Mouse (Mus musculus) MEL (cell line): ENCODE measurements around the gene Xpnpep1. TPM values are rescaled to one million over a fixed set of nuclear protein-coding genes. Genes with fewer than 3 reads are reported as not detected.
A peak's percentile ranks its signal among the peaks of the same experiment; 100 is the strongest.

Experiments
- DNase-seq: peaks from one replicate; pipeline ENCODE4 v3.0.0; 2011; ENCODE audit warnings: low read depth, low spot score
- H3K27ac ChIP-seq: 2 replicates; pipeline ENCODE4 v1.5.1; 2012; ENCODE audit warnings: low read depth, mild to moderate bottlenecking, control low read depth, low read length, moderate library complexity; ENCODE audit not compliant: control insufficient read depth
- H3K27me3 ChIP-seq, 2 experiments: fragments of 150-350 bp in 1 of 2; sonication (generic) in 1 of 2; 2 replicates each; pipeline ENCODE4 v1.6.1; 2012; ENCODE audit warnings: low read length in 2 of 2, mild to moderate bottlenecking in 2 of 2, improper control_type of control experiment in 1 of 2, moderate library complexity in 1 of 2; ENCODE audit not compliant: insufficient read depth in 2 of 2, control insufficient read depth in 1 of 2
- H3K36me3 ChIP-seq, 2 experiments: 2 replicates each; pipeline ENCODE4 v1.6.1; 2012 to 2014; ENCODE audit warnings: low read length in 2 of 2, improper control_type of control experiment in 1 of 2, inconsistent platforms in 1 of 2, mild to moderate bottlenecking in 1 of 2; ENCODE audit not compliant: insufficient read depth in 2 of 2, control insufficient read depth in 1 of 2
- H3K4me1 ChIP-seq, 2 experiments: fragments of 150-350 bp in 1 of 2; sonication (generic) in 1 of 2; 2 replicates each; pipeline ENCODE4 v1.6.1; 2012; ENCODE audit warnings: low read length in 2 of 2, improper control_type of control experiment in 1 of 2, mild to moderate bottlenecking in 1 of 2; ENCODE audit not compliant: insufficient read depth in 2 of 2, control insufficient read depth in 1 of 2
- H3K4me3 ChIP-seq, 2 experiments: fragments of 150-350 bp in 1 of 2; sonication (generic) in 1 of 2; 2 replicates each; pipeline ENCODE4 v1.5.1; 2012; ENCODE audit warnings: low read depth in 2 of 2, low read length in 2 of 2, mild to moderate bottlenecking in 2 of 2, moderate library complexity in 2 of 2, control low read depth in 1 of 2, improper control_type of control experiment in 1 of 2; ENCODE audit not compliant: control insufficient read depth in 1 of 2, insufficient read depth in 1 of 2
- H3K79me2 ChIP-seq: 2 replicates; pipeline ENCODE4 v1.6.1; 2012; ENCODE audit warnings: mild to moderate bottlenecking, low read length, moderate library complexity; ENCODE audit not compliant: control insufficient read depth, poor library complexity, insufficient read depth
- H3K9ac ChIP-seq: 2 replicates; pipeline ENCODE4 v1.6.1; 2012; ENCODE audit warnings: low read depth, mild to moderate bottlenecking, control low read depth, low read length, moderate library complexity; ENCODE audit not compliant: control insufficient read depth, poor library complexity, severe bottlenecking
- H3K9me3 ChIP-seq: fragments of 150-350 bp; sonication (generic); replicated peaks from 2 replicates; pipeline ENCODE4 v1.6.1; 2012; ENCODE audit warnings: mild to moderate bottlenecking, low read length, improper control_type of control experiment, moderate library complexity; ENCODE audit not compliant: insufficient read depth
- CHD2 ChIP-seq: IDR thresholded peaks from 2 replicates; pipeline ENCODE4 v1.6.1; 2011; ENCODE audit warnings: low read length, improper control_type of control experiment
- CTCF ChIP-seq, 3 experiments: IDR thresholded peaks in 2 of 3; conservative IDR thresholded peaks in 1 of 3; 2 replicates each; pipeline ENCODE4 v1.5.1; 2011 to 2012; ENCODE audit warnings: low read length in 3 of 3, low read depth in 2 of 3, mild to moderate bottlenecking in 2 of 3, improper control_type of control experiment in 1 of 3, inconsistent platforms in 1 of 3, mixed read lengths in 1 of 3, moderate library complexity in 1 of 3; ENCODE audit not compliant: control insufficient read depth in 1 of 3, insufficient read depth in 1 of 3, poor library complexity in 1 of 3, severe bottlenecking in 1 of 3
- E2F4 ChIP-seq: IDR thresholded peaks from 2 replicates; pipeline ENCODE4 v1.6.1; 2011; ENCODE audit warnings: low read depth, low read length, improper control_type of control experiment, borderline replicate concordance
- ELF1 ChIP-seq: IDR thresholded peaks from 2 replicates; pipeline ENCODE4 v1.6.1; 2014; ENCODE audit warnings: low read depth, mild to moderate bottlenecking, inconsistent platforms, low read length, improper control_type of control experiment, moderate library complexity
- JUND ChIP-seq: IDR thresholded peaks from 2 replicates; pipeline ENCODE4 v1.6.1; 2011; ENCODE audit warnings: low read depth, mild to moderate bottlenecking, improper control_type of control experiment, low read length
- KAT2A ChIP-seq: conservative IDR thresholded peaks from 2 replicates; pipeline ENCODE4 v1.6.1; 2012; ENCODE audit warnings: low read depth, low read length, improper control_type of control experiment, inconsistent platforms
- MAFK ChIP-seq: IDR thresholded peaks from 2 replicates; pipeline ENCODE4 v1.6.1; 2011; ENCODE audit warnings: low read depth, mild to moderate bottlenecking, low read length, improper control_type of control experiment, borderline replicate concordance
- MAX ChIP-seq: IDR thresholded peaks from 2 replicates; pipeline ENCODE4 v1.6.1; 2011; ENCODE audit warnings: low read length, improper control_type of control experiment
- MEF2A ChIP-seq: IDR thresholded peaks from 2 replicates; pipeline ENCODE4 v1.6.1; 2014; ENCODE audit warnings: low read depth, mild to moderate bottlenecking, inconsistent platforms, low read length, improper control_type of control experiment; ENCODE audit not compliant: poor library complexity, insufficient replicate concordance, severe bottlenecking; ENCODE audit errors: extremely low read depth
- MXI1 ChIP-seq: IDR thresholded peaks from 2 replicates; pipeline ENCODE4 v1.6.1; 2011; ENCODE audit warnings: mild to moderate bottlenecking, low read depth, low read length, improper control_type of control experiment
- MYB ChIP-seq: IDR thresholded peaks from 2 replicates; pipeline ENCODE4 v1.6.1; 2011; ENCODE audit warnings: mild to moderate bottlenecking, low read depth, low read length, improper control_type of control experiment
- POLR2A ChIP-seq, 2 experiments: IDR thresholded peaks; 2 replicates each; pipeline ENCODE4 v1.6.1; 2011 to 2012; ENCODE audit warnings: low read length in 2 of 2, mild to moderate bottlenecking in 2 of 2, control low read depth in 1 of 2, improper control_type of control experiment in 1 of 2, low read depth in 1 of 2, moderate library complexity in 1 of 2; ENCODE audit not compliant: control insufficient read depth in 1 of 2, insufficient read depth in 1 of 2, poor library complexity in 1 of 2
- POLR2AphosphoS2 ChIP-seq: IDR thresholded peaks from 2 replicates; pipeline ENCODE4 v1.6.1; 2011; ENCODE audit warnings: low read length, improper control_type of control experiment
- RAD21 ChIP-seq: IDR thresholded peaks from 2 replicates; pipeline ENCODE4 v1.6.1; 2011; ENCODE audit warnings: mild to moderate bottlenecking, low read depth, low read length, improper control_type of control experiment
- RCOR1 ChIP-seq: IDR thresholded peaks from 2 replicates; pipeline ENCODE4 v1.6.1; 2012; ENCODE audit warnings: low read depth, mild to moderate bottlenecking, inconsistent platforms, low read length, improper control_type of control experiment
- SMC3 ChIP-seq: IDR thresholded peaks from 2 replicates; pipeline ENCODE4 v1.6.1; 2011; ENCODE audit warnings: low read depth, low read length, improper control_type of control experiment
- TBP ChIP-seq: IDR thresholded peaks from 2 replicates; pipeline ENCODE4 v1.8.0; 2011; ENCODE audit warnings: low read depth, low read length, improper control_type of control experiment
- TCF12 ChIP-seq: IDR thresholded peaks from 2 replicates; pipeline ENCODE4 v1.6.1; 2014; ENCODE audit warnings: low read depth, mild to moderate bottlenecking, inconsistent platforms, low read length, improper control_type of control experiment, moderate library complexity
- USF1 ChIP-seq: IDR thresholded peaks from 2 replicates; pipeline ENCODE4 v1.6.1; 2014; ENCODE audit warnings: low read depth, mild to moderate bottlenecking, inconsistent platforms, low read length, improper control_type of control experiment, moderate library complexity
- ZC3H11A ChIP-seq: IDR thresholded peaks from 2 replicates; pipeline ENCODE4 v1.6.1; 2012; ENCODE audit warnings: low read depth, mild to moderate bottlenecking, inconsistent platforms, low read length, improper control_type of control experiment
- ZMIZ1 ChIP-seq: IDR thresholded peaks from 2 replicates; pipeline ENCODE4 v1.6.1; 2012; ENCODE audit warnings: low read depth, mild to moderate bottlenecking, inconsistent platforms, low read length, improper control_type of control experiment, moderate library complexity
- ZNF384 ChIP-seq: IDR thresholded peaks from 2 replicates; pipeline ENCODE4 v1.6.1; 2012; ENCODE audit warnings: low read depth, mild to moderate bottlenecking, inconsistent platforms, low read length, improper control_type of control experiment
- polyA plus RNA-seq, 2 experiments: library from polyadenylated mRNA; stranded (reverse) in 1 of 2; unstranded in 1 of 2; fragments of >175 nt in 1 of 2; fragments of >200 nt in 1 of 2; gene quantifications; 2 replicates each; pipeline versions ENCODE4 v1.2.1 to v1.2.4; 2012; ENCODE audit warnings: low replicate concordance in 2 of 2, low read depth in 1 of 2; ENCODE audit not compliant: insufficient read length in 2 of 2, insufficient read depth in 1 of 2, missing spikeins in 1 of 2
- total RNA-seq: library from RNA; depleted of rRNA; stranded (reverse); fragments of 300-350 nt; gene quantifications from 2 replicates; pipeline ENCODE4 v1.2.3, GENCODE M21; 2012

Gene Xpnpep1
- total and polyA plus RNA-seq, 3 experiments = 428 to 531 (median 526) TPM

GRCm38 (mm10) chr19:53008020-53008705, 31.9 kb downstream of the Xpnpep1 start:
- peak; percentile 59 for DNase-seq
- peaks cover 7 to 41% of the 10 kb centered on the region in 2 experiments for H3K36me3 ChIP-seq
- TF ChIP-seq RAD21 (peak; percentile 74), ZNF384 (no peak), SMC3 (peak; percentile 76), CTCF (IDR thresholded peaks at IDR 0.05 in 2 of 3, conservative IDR thresholded peaks at IDR 0.05 in 1 of 3; ENCODE audit: control insufficient read depth in 1 of 3, insufficient read depth in 1 of 3, low read depth in 2 of 3, low read length in 3 of 3, poor library complexity in 1 of 3, severe bottlenecking in 1 of 3) (peak; percentile 42 to 81 (median 72)), ZC3H11A (peak; percentile 65)

DNA sequence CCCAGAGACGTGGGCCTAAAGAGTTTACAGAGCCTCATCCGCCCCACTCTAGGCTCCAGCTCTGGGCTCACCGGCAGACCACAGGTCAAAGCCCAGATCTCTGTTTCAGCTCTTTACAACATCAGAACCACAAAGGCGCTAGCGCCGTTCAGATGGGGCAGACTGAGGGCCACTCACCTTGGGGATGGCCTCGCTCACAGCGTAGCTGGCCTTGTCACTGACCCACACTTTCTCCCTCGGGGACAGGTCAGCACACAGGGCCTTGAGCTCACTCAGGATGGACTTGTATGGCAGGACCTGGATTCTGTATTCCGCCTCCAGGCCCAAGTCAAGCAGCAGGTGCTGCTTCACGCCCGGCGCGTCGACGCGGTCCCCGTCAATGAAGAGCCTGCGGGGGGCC, 34.0 kb downstream of the Xpnpep1 start:
- TF ChIP-seq KAT2A = no peak
- no peak for TF ChIP-seq CHD2
- no peak for TF ChIP-seq USF1
- no peak for TF ChIP-seq MYB
- TF ChIP-seq POLR2AphosphoS2 = no peak
- TF ChIP-seq TBP = no peak
- TF ChIP-seq MAX = no peak
- TF ChIP-seq MEF2A = no peak
- no peak for TF ChIP-seq MAFK
- TF ChIP-seq ZNF384 = no peak
- TF ChIP-seq RCOR1 = no peak
- no peak for TF ChIP-seq TCF12
- no peak for TF ChIP-seq POLR2A (IDR thresholded peaks at IDR 0.05; ENCODE audit: control insufficient read depth in 1 of 2, insufficient read depth in 1 of 2, low read depth in 1 of 2, low read length in 2 of 2, poor library complexity in 1 of 2)
- no peak for TF ChIP-seq ELF1
- no peak for TF ChIP-seq JUND
- no peak for TF ChIP-seq E2F4
- TF ChIP-seq SMC3 = no peak
- no peak for TF ChIP-seq ZMIZ1
- no peak for TF ChIP-seq MXI1
- Histone ChIP-seq H3K79me2 (no peaks in the 10 kb centered on the region), H3K9ac (no peak overlapping the region), H3K4me3 (no peak overlapping the region), H3K9me3 (no peaks in the 10 kb centered on the region), H3K4me1 (peaks cover 10 to 12% of the 10 kb centered on the region in 2 experiments), H3K27me3 (no peaks in the 10 kb centered on the region), H3K27ac (no peak overlapping the region), H3K36me3 (peaks cover 16 to 55% of the 10 kb centered on the region in 2 experiments)
- DNase-seq = no peak

More at GRCm38 (mm10) chr19:53008020-53008705, 31.9 kb downstream of the Xpnpep1 start:
- H3K27ac ChIP-seq = no peak overlapping the region
- H3K4me1 ChIP-seq = peaks cover 9% of the 10 kb centered on the region in 2 experiments
- H3K9me3 ChIP-seq = no peaks in the 10 kb centered on the region
- H3K27me3 ChIP-seq = no peaks in the 10 kb centered on the region
- H3K79me2 ChIP-seq = no peaks in the 10 kb centered on the region
- no peak overlapping the region for H3K9ac ChIP-seq
- H3K4me3 ChIP-seq = no peak overlapping the region
